Mouse (Mus musculus) large intestine, adult 2 months (tissue): ENCODE results near the gene Rgsl1. TPM values are rescaled to one million over a fixed set of nuclear protein-coding genes. Genes with fewer than 3 reads are reported as not detected.

Source experiments
- DNase-seq: peaks from one replicate; pipeline ENCODE4 v3.0.0-alpha.2; 2012; ENCODE audit warnings: low read depth, low spot score
- WGBS: fragments of 180-500 bp; shearing (Covaris S2); methylation state at CpG from one replicate; pipeline ENCODE4 v1.1.7; 2018; 5-methylcytosine and 5-hydroxymethylcytosine counted together
- polyA plus RNA-seq: library from polyadenylated mRNA; depleted of rRNA; stranded (reverse); fragments of >200 nt; gene quantifications from 2 replicates; pipeline ENCODE4 v1.2.3, GENCODE M21; 2012; rRNA removed

Gene Rgsl1
- polyA plus RNA-seq, 1 experiment, result 0.07 TPM

DNA sequence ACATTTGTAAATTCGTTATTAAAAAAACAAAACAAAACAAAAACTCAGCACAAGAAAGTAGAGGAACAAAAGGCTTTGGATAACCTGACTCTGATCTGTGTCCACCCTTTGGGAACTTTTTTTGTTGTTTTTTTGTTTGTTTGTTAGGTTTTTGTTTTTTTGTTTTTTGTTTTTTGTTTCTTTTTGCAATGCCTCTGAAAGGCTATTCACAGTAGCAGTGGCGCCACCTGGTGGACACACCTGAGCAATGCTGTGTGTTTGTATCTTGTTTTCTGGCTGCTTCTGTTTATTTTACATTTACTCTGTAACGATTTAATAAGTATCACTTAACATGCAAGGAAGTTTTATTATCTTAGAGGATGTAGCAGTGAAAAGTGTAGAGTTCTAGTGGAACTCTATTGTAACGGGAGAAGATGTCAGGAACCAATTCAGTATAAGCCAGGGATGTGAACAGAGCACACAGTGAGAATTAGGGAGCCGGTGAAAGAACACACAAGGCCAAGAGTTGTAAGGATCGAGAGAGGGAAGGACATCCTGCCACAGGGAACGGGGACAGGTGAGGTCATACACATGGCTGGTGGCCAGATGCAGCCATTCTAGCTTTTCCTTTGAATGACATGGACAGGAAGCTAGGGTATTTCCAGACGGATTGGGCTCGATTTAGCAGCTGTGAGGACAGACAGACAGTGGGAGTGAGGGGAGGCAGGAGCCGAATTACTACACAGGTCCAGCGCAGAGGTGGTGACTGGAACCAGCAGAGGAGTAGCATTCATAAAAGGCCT lies 101.4 kb downstream of the Rgsl1 start:
- 38% methylated on average over 11 of the region's 11 CpGs for WGBS
- no peak for DNase-seq

DNA sequence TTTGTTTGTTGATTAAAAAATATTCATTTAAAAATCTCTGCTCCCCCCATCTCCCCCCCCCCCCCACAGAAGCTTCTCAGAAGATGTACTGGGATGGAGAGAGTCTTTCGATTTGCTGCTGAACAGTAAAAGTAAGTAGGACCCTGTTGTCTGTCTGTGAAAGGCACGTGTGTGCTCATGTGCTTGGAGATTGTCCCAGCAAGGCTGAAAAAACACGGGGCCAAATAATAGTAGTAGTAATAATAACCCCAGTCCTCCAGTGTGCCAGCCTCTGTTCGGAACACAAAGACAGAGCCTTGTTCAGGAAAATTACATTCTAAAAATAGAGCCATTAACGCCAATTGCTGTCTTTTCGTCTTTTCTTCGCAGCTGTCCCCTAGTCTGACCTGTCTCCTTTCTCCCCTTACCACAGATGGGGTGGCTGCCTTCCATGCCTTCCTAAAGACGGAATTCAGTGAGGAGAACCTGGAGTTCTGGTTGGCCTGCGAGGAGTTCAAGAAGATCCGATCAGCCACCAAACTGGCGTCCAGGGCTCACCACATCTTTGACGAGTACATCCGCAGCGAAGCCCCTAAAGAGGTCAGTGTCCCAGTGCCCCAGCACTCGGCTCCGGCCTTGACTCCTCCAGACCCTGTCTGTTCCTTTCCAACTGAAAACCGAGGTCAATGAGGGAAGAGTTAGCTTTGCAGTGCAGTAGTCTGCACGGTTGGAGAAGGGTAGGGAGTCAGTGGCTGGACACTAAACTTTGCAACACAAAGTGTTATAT lies 102.2 kb downstream of the Rgsl1 start:
- WGBS, result 70% methylated on average over 18 of the region's 18 CpGs
- DNase-seq, result no peak

DNA sequence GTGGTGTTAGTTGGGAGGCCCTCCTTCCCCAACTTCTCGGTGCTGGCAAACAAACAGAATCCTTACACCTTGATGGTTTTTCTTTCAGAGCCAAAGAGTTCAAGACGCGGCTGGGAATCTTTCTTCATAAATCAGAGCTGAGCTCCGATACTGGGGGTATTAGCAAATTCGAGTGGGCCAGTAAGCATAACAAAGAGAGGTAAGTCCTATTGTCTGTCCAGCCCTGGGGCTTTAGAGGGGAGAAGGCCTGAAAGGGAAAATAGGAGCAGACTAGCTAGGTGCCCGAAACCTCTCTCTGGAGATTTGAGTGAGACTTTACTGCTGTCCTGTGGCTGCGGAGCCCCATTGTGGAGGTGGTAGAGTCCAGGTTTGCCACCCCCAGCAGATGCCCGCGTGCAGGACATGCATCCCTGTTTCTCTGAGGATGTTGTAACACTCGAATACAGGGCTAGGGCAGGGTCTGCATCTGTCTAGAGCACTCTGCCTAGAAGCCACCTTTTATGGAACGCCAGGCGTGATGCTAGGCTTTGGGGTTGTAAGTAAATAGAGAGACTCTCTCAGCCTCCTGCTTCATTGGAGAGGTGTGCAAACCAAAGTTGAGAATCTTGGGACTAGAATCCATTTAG lies 103.1 kb downstream of the Rgsl1 start:
- DNase-seq, result no peak
- WGBS, result 49% methylated on average over 12 of the region's 12 CpGs

DNA sequence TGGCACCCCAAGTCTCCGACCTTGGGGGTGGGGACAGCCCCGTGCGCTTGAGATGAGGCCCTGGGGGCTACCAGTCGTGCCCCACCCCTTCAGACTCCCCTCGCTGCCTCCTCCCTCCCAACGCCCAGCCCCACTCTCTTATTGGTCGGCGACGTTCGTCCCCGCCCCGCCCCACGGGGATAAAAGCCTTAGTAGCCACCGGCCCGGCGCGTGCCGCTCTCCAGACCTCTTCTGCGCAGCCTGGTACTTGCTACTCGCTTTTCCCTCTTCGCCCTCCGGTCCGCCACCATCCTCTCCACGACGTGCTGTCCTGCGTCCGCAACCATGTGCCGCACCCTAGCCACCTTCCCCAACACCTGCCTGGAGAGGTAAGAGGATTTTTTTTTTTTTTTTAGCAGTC lies 103.8 kb downstream of the Rgsl1 start, which contains the start of gene Rgs16:
Gene Rgs16, plus strand, starts transcription at position 205 of the 400 bp plus-strand sequence.
- DNase-seq, result no peak

DNA sequence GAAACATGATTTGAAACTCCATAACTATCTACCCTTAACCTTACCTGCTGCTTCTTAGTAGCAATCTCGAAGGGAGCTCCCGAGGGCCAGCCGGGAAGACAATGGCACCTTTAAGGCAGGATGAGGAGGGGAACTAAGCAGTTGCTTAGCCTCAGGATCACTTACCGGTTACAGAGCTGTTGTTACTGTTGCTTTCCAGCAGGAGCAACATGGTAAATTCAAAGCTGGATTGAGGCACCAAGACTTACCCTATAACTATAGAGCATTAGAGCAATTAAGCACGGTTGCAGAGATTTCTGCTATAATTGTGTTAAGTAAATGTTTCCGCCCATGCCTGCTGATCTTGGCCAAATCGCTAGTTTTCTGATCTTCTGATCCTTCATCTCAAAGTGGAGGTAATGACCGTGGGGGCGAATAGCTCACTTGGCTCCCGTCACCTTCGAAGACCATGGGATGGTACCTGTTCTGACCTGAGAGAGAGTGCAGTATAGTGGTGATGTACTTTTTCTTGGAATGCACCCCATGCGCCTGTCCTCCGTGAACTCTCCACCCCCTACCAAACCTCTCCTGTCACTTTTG lies 104.4 kb downstream of the Rgsl1 start:
- 19% methylated on average over 13 of the region's 13 CpGs for WGBS
- no peak for DNase-seq

More for the DNA sequence above, 103.8 kb downstream of the Rgsl1 start, which contains the start of gene Rgs16:
- under 1% methylated on average over 28 of the region's 28 CpGs for WGBS

DNA sequence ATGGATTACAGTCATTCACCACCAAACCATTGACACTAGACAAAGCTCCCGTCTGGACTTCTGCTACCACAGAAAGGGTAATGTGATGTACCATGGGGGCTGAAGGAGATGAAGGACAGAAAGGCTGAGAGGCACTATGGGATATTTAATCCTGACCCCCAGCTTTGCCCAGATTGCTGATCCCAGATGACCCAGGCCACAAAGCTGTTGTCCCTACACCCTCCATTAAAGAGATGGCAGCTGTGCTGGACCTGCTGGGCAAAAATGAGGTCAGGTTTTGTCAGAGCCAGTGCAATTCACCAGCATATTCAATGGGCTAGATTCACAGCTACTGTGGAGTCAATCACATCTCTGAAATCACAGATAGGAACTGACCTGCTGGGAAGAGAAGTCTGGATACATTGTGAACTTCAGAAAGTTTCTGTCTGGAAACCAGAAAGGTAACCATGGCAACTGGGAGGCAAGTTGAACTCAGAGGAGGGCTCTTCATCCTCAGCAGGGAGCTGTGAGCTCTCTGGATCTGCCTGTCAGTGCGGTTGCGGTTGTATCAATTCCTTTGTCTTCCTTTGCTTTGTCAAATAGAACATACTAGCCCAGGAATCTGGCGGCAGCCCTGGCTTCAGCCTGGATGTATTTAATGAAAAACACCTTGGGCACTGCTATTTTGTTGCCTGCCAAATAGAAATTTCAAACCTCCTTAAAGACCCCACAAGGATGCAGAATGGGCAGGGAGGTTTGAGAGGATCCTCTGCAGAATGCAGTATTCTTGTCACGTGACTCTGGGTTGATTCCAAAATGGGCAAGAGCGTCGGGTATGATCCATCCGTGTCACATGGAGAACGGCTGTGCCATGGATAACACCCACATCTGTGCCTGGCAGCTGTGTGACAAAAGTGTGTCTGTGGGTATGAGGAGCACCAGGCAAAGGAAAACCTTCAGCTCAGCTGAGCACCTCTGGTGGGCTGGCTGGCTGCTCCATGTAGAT lies 106.5 kb downstream of the Rgsl1 start:
- 65% methylated on average over 9 of the region's 9 CpGs for WGBS
- DNase-seq, result no peak

DNA sequence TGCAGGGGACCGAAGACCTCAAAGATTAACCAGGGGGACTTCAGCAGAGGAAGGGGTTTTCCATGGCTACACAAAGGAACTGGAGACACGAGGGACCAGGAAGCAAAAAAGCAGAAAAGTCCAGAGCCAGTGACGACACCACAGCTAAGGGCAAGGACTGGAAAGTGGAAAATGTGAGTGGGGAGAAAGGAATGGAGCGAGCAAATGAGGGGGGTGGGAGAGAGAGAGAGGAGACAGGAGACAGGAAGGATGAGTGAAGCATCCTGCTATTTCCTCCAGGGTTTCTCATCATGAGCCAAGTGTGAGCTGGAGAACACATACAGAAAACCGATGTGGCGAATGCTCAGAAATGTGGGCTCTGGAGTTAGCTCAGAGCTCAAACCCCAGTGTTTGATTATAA lies 107.8 kb downstream of the Rgsl1 start:
- WGBS, result 56% methylated on average over 6 of the region's 6 CpGs
- DNase-seq, result no peak

DNA sequence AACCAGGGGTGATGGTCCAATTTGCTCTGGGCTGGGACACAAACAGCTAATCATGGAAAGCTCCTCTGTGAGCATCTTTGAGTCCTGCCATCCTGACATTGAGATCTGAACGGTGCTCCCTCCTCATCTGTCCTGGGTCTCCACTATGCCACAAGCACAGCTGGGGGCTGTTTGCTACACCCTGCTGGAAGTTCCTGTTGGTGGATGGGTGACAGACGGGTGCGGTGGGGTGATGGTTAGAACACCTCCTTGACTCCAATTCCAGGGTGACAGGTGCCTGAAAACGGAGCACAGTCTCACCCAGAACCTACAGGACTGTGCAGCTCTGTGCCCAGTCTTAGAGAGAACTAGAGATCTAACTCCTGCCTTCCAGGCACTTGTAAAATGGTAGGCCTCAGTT lies 109.1 kb downstream of the Rgsl1 start:
- no peak for DNase-seq
- WGBS, result 69% methylated on average over 4 of the region's 4 CpGs

DNA sequence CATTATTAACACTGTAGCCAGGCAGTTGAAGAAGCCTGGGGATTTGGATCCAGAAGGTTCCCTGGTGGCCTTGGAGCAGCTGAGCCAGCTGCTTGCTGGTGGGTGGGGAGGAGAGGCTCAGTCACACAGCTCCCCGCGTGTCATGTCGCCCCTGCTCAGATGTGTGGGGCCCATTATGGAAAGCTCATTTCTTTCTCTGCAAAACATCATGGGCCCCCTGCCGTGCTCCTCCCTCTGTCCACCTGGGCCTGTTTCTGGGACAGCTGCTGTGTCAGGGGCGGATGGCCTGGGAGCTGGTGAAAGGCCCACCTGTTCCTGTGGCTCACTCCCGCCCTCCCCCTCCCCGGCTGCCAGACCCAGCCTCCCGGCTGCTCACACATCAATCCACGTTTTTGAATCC lies 110.8 kb downstream of the Rgsl1 start:
- WGBS, result 51% methylated on average over 9 of the region's 9 CpGs
- no peak for DNase-seq

DNA sequence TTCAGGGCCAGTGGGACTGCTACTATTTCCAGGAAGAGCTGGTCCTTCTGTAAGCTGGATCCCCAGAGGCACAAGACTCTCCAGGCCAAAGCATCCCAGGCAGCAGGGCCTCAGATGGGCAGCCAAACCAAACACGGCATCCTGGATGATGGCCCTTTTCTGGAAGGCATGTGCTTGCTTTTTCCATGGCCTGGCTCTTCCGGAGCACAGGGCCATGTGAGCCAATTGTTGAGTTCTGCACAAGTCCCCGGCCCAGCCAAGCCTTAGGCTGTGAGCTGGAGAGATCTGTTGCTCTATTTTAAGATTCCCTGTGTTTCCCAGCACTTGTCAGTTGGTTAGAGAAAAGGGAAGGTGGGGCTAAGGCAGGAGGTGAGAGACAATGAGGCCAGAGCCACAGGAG lies 113.3 kb downstream of the Rgsl1 start:
- 56% methylated on average over 3 of the region's 3 CpGs for WGBS
- no peak for DNase-seq

DNA sequence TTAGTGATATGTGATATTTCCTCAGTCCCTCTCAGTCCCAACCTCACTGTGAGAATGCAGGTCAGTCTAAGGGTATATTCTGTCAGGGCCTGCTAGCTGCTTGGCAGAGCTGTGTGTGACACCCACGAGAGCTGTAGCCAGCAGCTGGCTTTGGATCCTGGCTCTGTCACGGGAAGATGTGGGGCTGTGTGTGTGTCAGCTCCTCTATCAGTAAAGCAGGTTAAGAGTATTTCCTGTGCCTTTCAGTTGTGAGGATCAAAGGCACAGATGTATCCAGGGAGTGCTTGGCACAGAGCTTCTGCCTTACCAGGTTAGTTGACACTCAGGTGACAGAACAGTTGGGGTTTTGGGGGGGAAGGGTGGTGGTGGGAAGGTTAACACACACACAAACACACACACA lies 114.1 kb downstream of the Rgsl1 start:
- 72% methylated on average over 2 of the region's 2 CpGs for WGBS
- no peak for DNase-seq

Other genes with a start within 250 kb of the Rgsl1 start
- gene Rgs8, start 191.1 kb downstream of the Rgsl1 start, polyA plus RNA-seq, result 0.04 and 0.21 TPM in 2 replicates
- gene Rgs16, start 103.8 kb downstream of the Rgsl1 start, polyA plus RNA-seq, result 0.59 and 0.78 TPM in 2 replicates
- 37.3 and 38.9 TPM in 2 replicates for gene Rnasel, start 94.7 kb downstream of the Rgsl1 start, polyA plus RNA-seq
- 0.05 TPM in 1 of 2 replicates, not detected in the other for gene Teddm1b, start 30.2 kb upstream of the Rgsl1 start, polyA plus RNA-seq
- gene Teddm1a, start 47.6 kb upstream of the Rgsl1 start, polyA plus RNA-seq, result 0.06 and 0.14 TPM in 2 replicates
- gene Glul, start 55.8 kb upstream of the Rgsl1 start, polyA plus RNA-seq, result 43.2 and 49.3 TPM in 2 replicates
- 0.19 and 0.30 TPM in 2 replicates for gene Teddm2, start 56.1 kb upstream of the Rgsl1 start, polyA plus RNA-seq